Mouse (Mus musculus): ENCODE results near the gene 2900011O08Rik. TPM values are rescaled to one million over a fixed set of nuclear protein-coding genes. Genes with fewer than 3 reads are reported as not detected.

Gene 2900011O08Rik
- polyA plus RNA-seq, 1 experiment from 2014 or later = 1.6 TPM

- H3K9me3 ChIP-seq (replicated peaks) = no peaks in the 10 kb centered on the region
- ATAC-seq (ENCODE audit: insufficient number of reproducible peaks, low FRiP score) = no peak
- no peak overlapping the region for H3K9ac ChIP-seq
- H3K27ac ChIP-seq (ENCODE audit: poor library complexity, severe bottlenecking) = no peak overlapping the region
- H3K4me1 ChIP-seq (replicated peaks) = 0 out of 2 replicates have a peak, but pooled peaks cover 3% of the 10 kb centered on the region
- H3K27me3 ChIP-seq (replicated peaks) = no peaks in the 10 kb centered on the region
- no peak overlapping the region for H3K4me3 ChIP-seq
- 67% methylated on average over 2 of the region's 2 CpGs for WGBS
- H3K36me3 ChIP-seq = no peaks in the 10 kb centered on the region
- H3K4me2 ChIP-seq = no peak overlapping the region
Observed at GRCm38 (mm10) chr16:14004726-14005125, 18.3 kb downstream of the 2900011O08Rik start.

- no peak overlapping the region for H3K4me2 ChIP-seq
- no peaks in the 10 kb centered on the region for H3K27me3 ChIP-seq (replicated peaks)
- no peak overlapping the region for H3K4me3 ChIP-seq
- H3K27ac ChIP-seq (ENCODE audit: poor library complexity, severe bottlenecking) = no peak overlapping the region
- 64% methylated on average over 4 of the region's 4 CpGs for WGBS
- no peaks in the 10 kb centered on the region for H3K9me3 ChIP-seq (replicated peaks)
- H3K4me1 ChIP-seq (replicated peaks) = 0 out of 2 replicates have a peak, but pooled peaks cover 3% of the 10 kb centered on the region
- no peaks in the 10 kb centered on the region for H3K36me3 ChIP-seq
- no peak for ATAC-seq (ENCODE audit: insufficient number of reproducible peaks, low FRiP score)
- H3K9ac ChIP-seq = no peak overlapping the region
Observed at GRCm38 (mm10) chr16:14005266-14005665, 18.9 kb downstream of the 2900011O08Rik start.

GRCm38 (mm10) chr16:14008081-14008480, 21.7 kb downstream of the 2900011O08Rik start:
- no peak overlapping the region for H3K4me3 ChIP-seq
- 77% methylated on average over 2 of the region's 2 CpGs for WGBS
- H3K9ac ChIP-seq = no peak overlapping the region
- no peak overlapping the region for H3K27ac ChIP-seq (ENCODE audit: poor library complexity, severe bottlenecking)
- no peaks in the 10 kb centered on the region for H3K9me3 ChIP-seq (replicated peaks)
- H3K27me3 ChIP-seq (replicated peaks) = no peaks in the 10 kb centered on the region
- H3K36me3 ChIP-seq = no peaks in the 10 kb centered on the region
- ATAC-seq (ENCODE audit: insufficient number of reproducible peaks, low FRiP score) = no peak
- no peaks in the 10 kb centered on the region for H3K4me1 ChIP-seq (replicated peaks)
- no peak overlapping the region for H3K4me2 ChIP-seq

- H3K9me3 ChIP-seq (replicated peaks) = no peaks in the 10 kb centered on the region
- H3K4me1 ChIP-seq (replicated peaks) = no peaks in the 10 kb centered on the region
- H3K36me3 ChIP-seq = no peaks in the 10 kb centered on the region
- no peaks in the 10 kb centered on the region for H3K27me3 ChIP-seq (replicated peaks)
- H3K27ac ChIP-seq (ENCODE audit: poor library complexity, severe bottlenecking) = no peak overlapping the region
- H3K4me3 ChIP-seq = no peak overlapping the region
- ATAC-seq (ENCODE audit: insufficient number of reproducible peaks, low FRiP score) = no peak
- no peak overlapping the region for H3K9ac ChIP-seq
- H3K4me2 ChIP-seq = no peak overlapping the region
Observed at GRCm38 (mm10) chr16:14008708-14009107, 22.3 kb downstream of the 2900011O08Rik start.

GRCm38 (mm10) chr16:14009966-14010365, 23.6 kb downstream of the 2900011O08Rik start:
- H3K4me1 ChIP-seq (replicated peaks) = no peaks in the 10 kb centered on the region
- H3K9ac ChIP-seq = no peak overlapping the region
- H3K27ac ChIP-seq (ENCODE audit: poor library complexity, severe bottlenecking) = no peak overlapping the region
- no peaks in the 10 kb centered on the region for H3K36me3 ChIP-seq
- H3K27me3 ChIP-seq (replicated peaks) = no peaks in the 10 kb centered on the region
- no peak overlapping the region for H3K4me2 ChIP-seq
- H3K4me3 ChIP-seq = no peak overlapping the region
- no peaks in the 10 kb centered on the region for H3K9me3 ChIP-seq (replicated peaks)
- 89% methylated on average over 4 of the region's 4 CpGs for WGBS
- no peak for ATAC-seq (ENCODE audit: insufficient number of reproducible peaks, low FRiP score)

- H3K9me3 ChIP-seq (replicated peaks) = no peaks in the 10 kb centered on the region
- H3K4me2 ChIP-seq = no peak overlapping the region
- H3K4me3 ChIP-seq = no peak overlapping the region
- WGBS = 85% methylated on average over 8 of the region's 8 CpGs
- no peak overlapping the region for H3K9ac ChIP-seq
- H3K36me3 ChIP-seq = no peaks in the 10 kb centered on the region
- H3K27me3 ChIP-seq (replicated peaks) = no peaks in the 10 kb centered on the region
- no peak for ATAC-seq (ENCODE audit: insufficient number of reproducible peaks, low FRiP score)
- no peak overlapping the region for H3K27ac ChIP-seq (ENCODE audit: poor library complexity, severe bottlenecking)
- no peaks in the 10 kb centered on the region for H3K4me1 ChIP-seq (replicated peaks)
Observed at GRCm38 (mm10) chr16:14017306-14017705, 30.9 kb downstream of the 2900011O08Rik start.

- Histone ChIP-seq H3K27me3 (replicated peaks) (no peaks in the 10 kb centered on the region), H3K4me1 (replicated peaks) (0 out of 2 replicates have a peak, but pooled peaks cover 3% of the 10 kb centered on the region), H3K4me3 (no peak overlapping the region), H3K27ac (ENCODE audit: poor library complexity, severe bottlenecking) (no peak overlapping the region), H3K4me2 (no peak overlapping the region), H3K36me3 (no peaks in the 10 kb centered on the region), H3K9me3 (replicated peaks) (no peaks in the 10 kb centered on the region), H3K9ac (no peak overlapping the region)
- 65% methylated on average over 3 of the region's 3 CpGs for WGBS
- no peak for ATAC-seq (ENCODE audit: insufficient number of reproducible peaks, low FRiP score)
Observed at GRCm38 (mm10) chr16:14021166-14021822, 34.9 kb downstream of the 2900011O08Rik start.

- 0 out of 2 replicates have a peak, but pooled peaks cover 3% of the 10 kb centered on the region for H3K4me1 ChIP-seq (replicated peaks)
- no peak overlapping the region for H3K4me2 ChIP-seq
- H3K4me3 ChIP-seq = no peak overlapping the region
- no peak for ATAC-seq (ENCODE audit: insufficient number of reproducible peaks, low FRiP score)
- H3K27ac ChIP-seq (ENCODE audit: poor library complexity, severe bottlenecking) = no peak overlapping the region
- 66% methylated on average over 2 of the region's 2 CpGs for WGBS
- H3K27me3 ChIP-seq (replicated peaks) = no peaks in the 10 kb centered on the region
- H3K9me3 ChIP-seq (replicated peaks) = no peaks in the 10 kb centered on the region
- H3K9ac ChIP-seq = no peak overlapping the region
- no peaks in the 10 kb centered on the region for H3K36me3 ChIP-seq
Observed at GRCm38 (mm10) chr16:14025091-14025990, 38.9 kb downstream of the 2900011O08Rik start.

- H3K36me3 ChIP-seq = no peaks in the 10 kb centered on the region
- 36% methylated on average over 2 of the region's 2 CpGs for WGBS
- H3K4me1 ChIP-seq (replicated peaks) = 0 out of 2 replicates have a peak, but pooled peaks cover 3% of the 10 kb centered on the region
- H3K27ac ChIP-seq (ENCODE audit: poor library complexity, severe bottlenecking) = no peak overlapping the region
- no peaks in the 10 kb centered on the region for H3K9me3 ChIP-seq (replicated peaks)
- no peak overlapping the region for H3K4me2 ChIP-seq
- no peak overlapping the region for H3K4me3 ChIP-seq
- no peaks in the 10 kb centered on the region for H3K27me3 ChIP-seq (replicated peaks)
- H3K9ac ChIP-seq = no peak overlapping the region
- ATAC-seq (ENCODE audit: insufficient number of reproducible peaks, low FRiP score) = no peak
Observed at GRCm38 (mm10) chr16:14029072-14029471, 42.7 kb downstream of the 2900011O08Rik start.

- Histone ChIP-seq H3K27me3 (replicated peaks) (no peaks in the 10 kb centered on the region), H3K9me3 (replicated peaks) (no peaks in the 10 kb centered on the region), H3K9ac (no peak overlapping the region), H3K4me3 (no peak overlapping the region), H3K4me2 (no peak overlapping the region), H3K4me1 (replicated peaks) (no peaks in the 10 kb centered on the region), H3K36me3 (no peaks in the 10 kb centered on the region), H3K27ac (ENCODE audit: poor library complexity, severe bottlenecking) (no peak overlapping the region)
- no peak for ATAC-seq (ENCODE audit: insufficient number of reproducible peaks, low FRiP score)
- 71% methylated on average over 2 of the region's 2 CpGs for WGBS
Observed at GRCm38 (mm10) chr16:14029851-14030250, 43.4 kb downstream of the 2900011O08Rik start.

GRCm38 (mm10) chr16:14030650-14031049, 44.2 kb downstream of the 2900011O08Rik start:
- Histone ChIP-seq H3K9me3 (replicated peaks) (no peaks in the 10 kb centered on the region), H3K4me1 (replicated peaks) (no peaks in the 10 kb centered on the region), H3K27ac (ENCODE audit: poor library complexity, severe bottlenecking) (no peak overlapping the region), H3K9ac (no peak overlapping the region), H3K4me2 (no peak overlapping the region), H3K27me3 (replicated peaks) (no peaks in the 10 kb centered on the region), H3K36me3 (no peaks in the 10 kb centered on the region), H3K4me3 (no peak overlapping the region)
- no peak for ATAC-seq (ENCODE audit: insufficient number of reproducible peaks, low FRiP score)
- WGBS = 83% methylated on average over 4 of the region's 4 CpGs
